Mouse (Mus musculus) C2C12 (cell line): ENCODE measurements around the gene Nfx1. TPM values are rescaled to one million over a fixed set of nuclear protein-coding genes. Genes with fewer than 3 reads are reported as not detected.

ENCODE experiments used
- H3K27me3 ChIP-seq: one replicate; pipeline ENCODE4 v1.6.1; 2011; ENCODE audit not compliant: control insufficient read depth, insufficient read depth, insufficient read length
- H3K36me3 ChIP-seq: one replicate; pipeline ENCODE4 v1.6.1; 2011; ENCODE audit not compliant: control insufficient read depth, insufficient read depth
- H3K4me3 ChIP-seq: one replicate; pipeline ENCODE4 v1.5.1; 2011; ENCODE audit warnings: mild to moderate bottlenecking, control low read depth; ENCODE audit not compliant: poor library complexity, insufficient read depth, severe bottlenecking
- H3K79me2 ChIP-seq: one replicate; pipeline ENCODE4 v1.6.1; 2011; ENCODE audit not compliant: control insufficient read depth, insufficient read depth
- H3K79me3 ChIP-seq: one replicate; pipeline ENCODE4 v1.6.1; 2011; ENCODE audit warnings: low read depth, control low read depth
- H3ac ChIP-seq: one replicate; pipeline ENCODE3; 2011; ENCODE audit warnings: low read depth; ENCODE audit not compliant: control insufficient read depth, insufficient read length
- CEBPB ChIP-seq: IDR thresholded peaks from one replicate; pipeline ENCODE4 v1.6.1; 2011; ENCODE audit warnings: low read depth, mild to moderate bottlenecking, control low read depth, moderate library complexity
- CTCF ChIP-seq: IDR thresholded peaks from one replicate; pipeline ENCODE4 v1.5.1; 2011; ENCODE audit not compliant: control insufficient read depth, insufficient read depth, insufficient read length
- FOSL1 ChIP-seq: IDR thresholded peaks from one replicate; pipeline ENCODE4 v1.8.0; 2011; ENCODE audit warnings: mild to moderate bottlenecking, low read length; ENCODE audit not compliant: poor library complexity, insufficient read depth, severe bottlenecking
- MAX ChIP-seq: IDR thresholded peaks from one replicate; pipeline ENCODE4 v1.6.1; 2011; ENCODE audit warnings: mild to moderate bottlenecking, control low read depth
- MYOD1 ChIP-seq: IDR thresholded peaks from one replicate; pipeline ENCODE4 v1.6.1; 2011; ENCODE audit warnings: low read depth; ENCODE audit not compliant: control insufficient read depth, insufficient read length
- MYOG ChIP-seq: IDR thresholded peaks from one replicate; pipeline ENCODE4 v1.6.1; 2011; ENCODE audit not compliant: control insufficient read depth, insufficient read length; ENCODE audit errors: extremely low read depth
- USF1 ChIP-seq: IDR thresholded peaks from one replicate; pipeline ENCODE4 v1.6.1; 2011; ENCODE audit warnings: low read depth, mild to moderate bottlenecking, control low read depth, moderate library complexity
- microRNA-seq: library from miRNA; unstranded; fragments of <30 nt; microRNA quantifications from one replicate; pipeline ENCODE4, GENCODE M21; 2019; ENCODE audit warnings: borderline microRNAs expressed
- polyA plus RNA-seq: library from polyadenylated mRNA; unstranded; fragments of >200 nt; fragmentation: generic; extraction: Trizol; gene quantifications from one replicate; pipeline ENCODE4 v1.2.1, GENCODE M21; 2012; ENCODE audit warnings: missing spikeins

Nfx1 gene
- polyA plus RNA-seq, 1 experiment: 29.0 TPM

DNA sequence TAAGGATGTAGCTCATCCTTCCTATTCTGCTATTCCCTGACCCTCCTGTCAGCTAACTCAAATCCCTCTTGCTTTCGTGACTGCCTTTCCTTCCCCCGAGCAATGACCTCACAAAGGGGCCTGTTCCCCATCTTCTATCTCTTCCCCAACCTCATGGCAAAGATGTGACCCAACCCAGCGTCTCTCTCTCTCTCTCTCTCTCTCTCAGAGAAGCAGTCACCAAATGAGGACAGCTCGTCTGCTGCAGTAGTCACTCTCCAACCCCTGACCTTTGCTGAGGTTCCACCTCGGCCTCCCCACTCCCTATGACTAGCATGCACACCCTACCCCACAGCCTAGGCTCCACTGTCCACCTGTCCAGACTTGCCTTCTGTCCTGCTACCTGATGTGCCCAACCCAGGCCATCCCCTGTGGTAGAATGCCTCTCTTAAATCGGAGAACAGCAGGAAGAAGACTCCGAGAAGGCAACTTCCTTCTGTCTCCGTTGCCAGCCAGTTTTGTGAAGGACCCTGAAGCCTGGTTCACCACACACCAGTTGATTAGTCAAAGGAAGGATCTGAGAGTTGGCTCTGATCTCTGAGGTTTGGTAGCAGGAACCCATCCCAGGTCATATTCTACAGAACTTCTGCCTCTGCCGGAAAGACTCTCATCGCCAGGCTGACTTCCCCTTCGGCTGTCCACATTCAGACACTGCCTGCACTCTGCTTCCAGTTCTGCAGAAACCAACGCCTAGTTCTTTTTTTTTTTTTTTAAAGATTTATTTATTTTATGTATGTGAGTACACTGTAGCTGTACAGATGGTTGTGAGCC lies 102.5 kb downstream of the Nfx1 start:
- Histone ChIP-seq H3K27me3 (peaks cover 3% of the 10 kb centered on the region), H3K36me3 (no peaks in the 10 kb centered on the region)

DNA sequence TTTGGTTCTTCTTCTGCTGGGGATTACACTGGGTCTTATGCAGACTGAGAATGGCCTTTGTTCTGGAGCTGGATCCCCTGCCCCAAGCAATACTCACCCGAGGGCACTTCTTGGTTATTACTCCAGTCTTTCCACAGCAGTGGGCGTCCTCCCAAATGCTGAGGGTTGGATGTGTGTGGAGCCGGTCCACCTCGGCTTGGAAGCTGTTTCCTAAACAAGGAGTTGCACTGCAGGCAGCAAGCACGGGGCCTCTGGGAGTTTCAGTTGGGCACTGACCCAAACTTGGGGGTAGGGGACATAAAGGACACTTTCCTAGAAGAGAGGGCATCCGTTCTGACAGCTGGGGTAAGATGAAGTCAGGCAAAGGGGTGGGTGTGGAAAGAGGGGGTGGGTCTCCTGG lies 103.8 kb downstream of the Nfx1 start:
- Histone ChIP-seq H3K36me3 (no peaks in the 10 kb centered on the region), H3K79me2 (no peaks in the 10 kb centered on the region), H3K27me3 (peaks cover 3% of the 10 kb centered on the region), H3ac (no peak overlapping the region), H3K79me3 (no peaks in the 10 kb centered on the region), H3K4me3 (no peak overlapping the region)
- TF ChIP-seq MAX (no peak), USF1 (no peak), FOSL1 (no peak), MYOD1 (no peak), CTCF (no peak), MYOG (no peak), CEBPB (no peak)

More for the DNA sequence above, 102.5 kb downstream of the Nfx1 start:
- no peaks in the 10 kb centered on the region for H3K79me3 ChIP-seq
- H3ac ChIP-seq: no peak overlapping the region
- TF ChIP-seq CTCF (no peak), MYOD1 (no peak)
- no peak overlapping the region for H3K4me3 ChIP-seq
- no peaks in the 10 kb centered on the region for H3K79me2 ChIP-seq

Small RNA genes lying within 50 kb of the gene (microRNA-seq; reads per million reads assigned to microRNA genes)
- 1.3 reads per million, percentile 29 among the genes with 10 or more reads in this experiment for gene Mir3094

Other genes starting within 250 kb of the Nfx1 start
- 106 TPM for gene Dnaja1, start 248.8 kb upstream of the Nfx1 start, polyA plus RNA-seq
- 81.4 TPM for gene Smu1, start 213.0 kb upstream of the Nfx1 start, polyA plus RNA-seq
- 42.2 TPM for gene B4galt1, start 116.9 kb upstream of the Nfx1 start, polyA plus RNA-seq
- not detected for gene Spink4, start 50.9 kb upstream of the Nfx1 start, polyA plus RNA-seq
- gene Bag1, start 22.6 kb upstream of the Nfx1 start, polyA plus RNA-seq: 170 TPM
- gene Chmp5, start 22.5 kb upstream of the Nfx1 start, polyA plus RNA-seq: 48.8 TPM
- gene Aqp7, start 77.2 kb downstream of the Nfx1 start, polyA plus RNA-seq: not detected
- 0.06 TPM for gene Aqp3, start 127.3 kb downstream of the Nfx1 start, polyA plus RNA-seq
- gene Nol6, start 153.5 kb downstream of the Nfx1 start, polyA plus RNA-seq: 29.4 TPM
- 49.1 TPM for gene Ube2r2, start 164.8 kb downstream of the Nfx1 start, polyA plus RNA-seq